Mouse (Mus musculus): ENCODE measurements around the gene Hoga1. TPM values are rescaled to one million over a fixed set of nuclear protein-coding genes. Genes with fewer than 3 reads are reported as not detected.

The Hoga1 gene
- polyA plus RNA-seq, 2 experiments, result 2.4 to 3.7 TPM

GRCm38 (mm10) chr19:42001253-42001980 is 44.0 kb upstream of the Hoga1 start:
- H3K9ac ChIP-seq (ENCODE audit: low read depth, low read length, severe bottlenecking), result no peak overlapping the region
- H3K4me2 ChIP-seq (replicated peaks; ENCODE audit: low read depth, low read length, severe bottlenecking), result 0 out of 2 replicates have a peak overlapping the region, but pooled peaks have one; percentile 5
- no peak overlapping the region for H3K4me3 ChIP-seq (replicated peaks; ENCODE audit: low read length)
- H3K27me3 ChIP-seq (ENCODE audit: control insufficient read depth, insufficient read depth, low read length), result no peaks in the 10 kb centered on the region
- no peaks in the 10 kb centered on the region for H3K9me3 ChIP-seq (ENCODE audit: control insufficient read depth, low read length)
- DNase-seq (ENCODE audit: low spot score) (no peak), ATAC-seq (ENCODE audit: low FRiP score, low read depth) (no peak)
- TF ChIP-seq POLR2A (IDR thresholded peaks at IDR 0.05; ENCODE audit: borderline replicate concordance, extremely low read depth, insufficient read depth, insufficient read length), result no peak
- 88% methylated on average over 12 of the region's 12 CpGs for WGBS
- peak overlapping the region; percentile 82 for H3K27ac ChIP-seq (replicated peaks; ENCODE audit: low read depth, low read length)
- no peaks in the 10 kb centered on the region for H3K36me3 ChIP-seq (ENCODE audit: control insufficient read depth, insufficient read depth, low read length)
- peaks cover 57% of the 10 kb centered on the region for H3K4me1 ChIP-seq (ENCODE audit: control insufficient read depth, insufficient read depth, low read length)

DNA sequence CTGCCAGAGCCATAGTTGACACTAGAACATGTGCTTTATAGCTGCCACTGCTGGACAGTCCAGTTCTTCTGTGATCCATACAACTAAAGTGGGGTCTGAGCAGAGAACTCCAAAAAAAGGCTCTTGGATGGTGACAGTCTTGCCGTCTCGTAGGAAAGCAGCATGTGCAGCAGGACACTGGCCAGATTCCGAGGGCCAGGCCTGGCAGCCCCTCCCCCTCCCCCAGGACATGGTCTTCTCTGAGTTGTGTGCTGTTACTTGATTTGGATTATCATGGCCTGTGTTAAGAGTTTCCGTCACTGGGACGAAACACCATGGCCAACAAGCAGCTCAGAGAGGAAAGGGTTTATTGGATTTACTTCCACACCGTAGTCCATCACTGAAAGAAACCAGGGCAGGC is 41.2 kb upstream of the Hoga1 start:
- H3K4me1 ChIP-seq (ENCODE audit: control insufficient read depth, insufficient read depth, low read length), result peaks cover 50% of the 10 kb centered on the region
- no peak overlapping the region for H3K9ac ChIP-seq (ENCODE audit: low read depth, low read length, severe bottlenecking)
- ATAC-seq (ENCODE audit: low FRiP score, low read depth), result no peak
- no peak overlapping the region for H3K4me2 ChIP-seq (replicated peaks; ENCODE audit: low read depth, low read length, severe bottlenecking)
- no peak for TF ChIP-seq POLR2A (IDR thresholded peaks at IDR 0.05; ENCODE audit: borderline replicate concordance, extremely low read depth, insufficient read depth, insufficient read length)
- H3K4me3 ChIP-seq (replicated peaks; ENCODE audit: low read length), result no peak overlapping the region
- no peaks in the 10 kb centered on the region for H3K27me3 ChIP-seq (ENCODE audit: control insufficient read depth, insufficient read depth, low read length)
- no peaks in the 10 kb centered on the region for H3K9me3 ChIP-seq (ENCODE audit: control insufficient read depth, low read length)
- H3K27ac ChIP-seq (replicated peaks; ENCODE audit: low read depth, low read length), result no peak overlapping the region
- 66% methylated on average over 6 of the region's 6 CpGs for WGBS
- no peak for DNase-seq (ENCODE audit: low spot score)
- H3K36me3 ChIP-seq (ENCODE audit: control insufficient read depth, insufficient read depth, low read length), result no peaks in the 10 kb centered on the region

DNA sequence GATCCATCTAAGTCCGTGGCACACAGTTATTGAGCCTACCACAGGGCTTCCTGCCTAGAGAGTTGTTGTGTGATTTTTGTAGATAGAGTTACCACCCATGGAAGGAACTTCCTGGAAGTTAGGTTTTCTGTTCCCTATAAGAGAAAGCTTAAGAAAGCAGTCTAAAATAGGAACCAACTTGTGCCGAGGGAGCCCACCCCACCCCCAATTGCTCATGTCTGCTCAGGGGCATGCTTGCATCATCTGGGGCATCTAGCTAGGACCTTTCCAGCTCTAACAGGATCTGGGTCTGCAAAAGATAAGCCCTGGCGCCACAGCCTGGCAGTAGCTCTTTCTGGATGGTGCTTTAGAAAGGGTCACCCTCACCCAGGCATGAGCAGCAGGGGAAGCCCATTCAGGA is 39.8 kb upstream of the Hoga1 start:
- Histone ChIP-seq H3K27me3 (ENCODE audit: control insufficient read depth, insufficient read depth, low read length) (no peaks in the 10 kb centered on the region), H3K27ac (replicated peaks; ENCODE audit: low read depth, low read length) (no peak overlapping the region), H3K9ac (ENCODE audit: low read depth, low read length, severe bottlenecking) (no peak overlapping the region), H3K36me3 (ENCODE audit: control insufficient read depth, insufficient read depth, low read length) (no peaks in the 10 kb centered on the region), H3K4me1 (ENCODE audit: control insufficient read depth, insufficient read depth, low read length) (peaks cover 43% of the 10 kb centered on the region), H3K4me2 (replicated peaks; ENCODE audit: low read depth, low read length, severe bottlenecking) (no peak overlapping the region), H3K9me3 (ENCODE audit: control insufficient read depth, low read length) (no peaks in the 10 kb centered on the region), H3K4me3 (replicated peaks; ENCODE audit: low read length) (no peak overlapping the region)
- DNase-seq (ENCODE audit: low spot score), result no peak
- no peak for TF ChIP-seq POLR2A (IDR thresholded peaks at IDR 0.05; ENCODE audit: borderline replicate concordance, extremely low read depth, insufficient read depth, insufficient read length)
- WGBS, result 83% methylated on average over 3 of the region's 3 CpGs
- ATAC-seq (ENCODE audit: low FRiP score, low read depth), result no peak

GRCm38 (mm10) chr19:42006568-42006967 is 38.8 kb upstream of the Hoga1 start:
- no peak overlapping the region for H3K9ac ChIP-seq (ENCODE audit: low read depth, low read length, severe bottlenecking)
- H3K9me3 ChIP-seq (ENCODE audit: control insufficient read depth, low read length), result no peaks in the 10 kb centered on the region
- H3K36me3 ChIP-seq (ENCODE audit: control insufficient read depth, insufficient read depth, low read length), result no peaks in the 10 kb centered on the region
- 51% methylated on average over 8 of the region's 8 CpGs for whole genome bisulfite sequencing
- ATAC-seq (ENCODE audit: low FRiP score, low read depth), result no peak
- no peak overlapping the region for H3K27ac ChIP-seq (replicated peaks; ENCODE audit: low read depth, low read length)
- no peak for TF ChIP-seq POLR2A (IDR thresholded peaks at IDR 0.05; ENCODE audit: borderline replicate concordance, extremely low read depth, insufficient read depth, insufficient read length)
- no peak overlapping the region for H3K4me2 ChIP-seq (replicated peaks; ENCODE audit: low read depth, low read length, severe bottlenecking)
- no peaks in the 10 kb centered on the region for H3K27me3 ChIP-seq (ENCODE audit: control insufficient read depth, insufficient read depth, low read length)
- no peak for DNase-seq (ENCODE audit: low spot score)
- peaks cover 35% of the 10 kb centered on the region for H3K4me1 ChIP-seq (ENCODE audit: control insufficient read depth, insufficient read depth, low read length)
- H3K4me3 ChIP-seq (replicated peaks; ENCODE audit: low read length), result no peak overlapping the region

- WGBS, result 47% methylated on average over 3 of the region's 3 CpGs
- Histone ChIP-seq H3K27me3 (ENCODE audit: control insufficient read depth, insufficient read depth, low read length) (no peaks in the 10 kb centered on the region), H3K4me2 (replicated peaks; ENCODE audit: low read depth, low read length, severe bottlenecking) (no peak overlapping the region), H3K4me1 (ENCODE audit: control insufficient read depth, insufficient read depth, low read length) (peaks cover 32% of the 10 kb centered on the region), H3K4me3 (replicated peaks; ENCODE audit: low read length) (no peak overlapping the region), H3K9ac (ENCODE audit: low read depth, low read length, severe bottlenecking) (no peak overlapping the region), H3K9me3 (ENCODE audit: control insufficient read depth, low read length) (no peaks in the 10 kb centered on the region), H3K36me3 (ENCODE audit: control insufficient read depth, insufficient read depth, low read length) (0 out of 2 replicates have a peak, but pooled peaks cover 3% of the 10 kb centered on the region), H3K27ac (replicated peaks; ENCODE audit: low read depth, low read length) (peak overlapping the region; percentile 9; the same call in 1 of the 2 replicates)
- no peak for ATAC-seq (ENCODE audit: low FRiP score, low read depth)
- DNase-seq (ENCODE audit: low spot score), result no peak
- no peak for TF ChIP-seq POLR2A (IDR thresholded peaks at IDR 0.05; ENCODE audit: borderline replicate concordance, extremely low read depth, insufficient read depth, insufficient read length)
Observed at GRCm38 (mm10) chr19:42008586-42008985, 36.8 kb upstream of the Hoga1 start.
